Mouse (Mus musculus) small intestine, adult 2 months (tissue): ENCODE measurements around the gene Cda. TPM values are rescaled to one million over a fixed set of nuclear protein-coding genes. Genes with fewer than 3 reads are reported as not detected.

Source experiments
- H3K27ac ChIP-seq: fragments of 200-500 bp; 2 replicates; pipeline ENCODE4 v1.5.1; 2012; ENCODE audit warnings: low read depth, low read length, control low read depth, inconsistent platforms; ENCODE audit not compliant: insufficient read depth
- H3K27me3 ChIP-seq: fragments of 200-500 bp; 2 replicates; pipeline ENCODE4 v1.6.1; 2012; ENCODE audit warnings: mild to moderate bottlenecking, moderate library complexity, low read length, inconsistent platforms; ENCODE audit not compliant: control insufficient read depth, insufficient read depth
- H3K36me3 ChIP-seq: fragments of 200-500 bp; 2 replicates; pipeline ENCODE4 v1.6.1; 2012; ENCODE audit warnings: mild to moderate bottlenecking, low read length, control low read depth, inconsistent platforms; ENCODE audit not compliant: control insufficient read depth, insufficient read depth
- H3K4me1 ChIP-seq: fragments of 200-500 bp; 2 replicates; pipeline ENCODE4 v1.6.1; 2012; ENCODE audit warnings: low read length, inconsistent platforms, mixed read lengths; ENCODE audit not compliant: control insufficient read depth, insufficient read depth, insufficient read length
- H3K4me3 ChIP-seq: fragments of 200-500 bp; 2 replicates; pipeline ENCODE4 v1.5.1; 2012; ENCODE audit warnings: low read depth, mild to moderate bottlenecking, control low read depth, inconsistent platforms, low read length, moderate library complexity
- CTCF ChIP-seq: fragments of 200-500 bp; IDR thresholded peaks from 2 replicates; pipeline ENCODE4 v1.5.1; 2012; ENCODE audit warnings: low read depth, mild to moderate bottlenecking, control low read depth, inconsistent platforms, low read length, moderate library complexity, mixed read lengths; ENCODE audit not compliant: insufficient replicate concordance, insufficient read length; ENCODE audit errors: extremely low read depth
- POLR2A ChIP-seq: fragments of 200-500 bp; IDR thresholded peaks from 2 replicates; pipeline ENCODE4 v1.6.1; 2012; ENCODE audit warnings: low read depth, mild to moderate bottlenecking, control low read depth, inconsistent platforms, low read length, moderate library complexity
- WGBS: fragments of 180-500 bp; shearing (Covaris S2); methylation state at CpG from one replicate; pipeline ENCODE4 v1.1.7; 2018; 5-methylcytosine and 5-hydroxymethylcytosine counted together
- polyA plus RNA-seq: library from polyadenylated mRNA; depleted of rRNA; stranded (reverse); fragments of >200 nt; gene quantifications from 2 replicates; pipeline ENCODE4 v1.2.3, GENCODE M21; 2012; rRNA removed

The Cda gene
- 218 and 419 TPM in 2 replicates for polyA plus RNA-seq

GRCm38 (mm10) chr4:138367641-138368497 lies at the start of gene Cda:
Gene Cda (minus strand): TSS chr4:138367992.
- WGBS, result under 1% methylated on average over 34 of the region's 34 CpGs
- Histone ChIP-seq H3K4me1 (peaks cover 15% of the 10 kb centered on the region; the same call in 1 of the 2 replicates), H3K27ac (peak within 1 kb of the TSS; percentile 89), H3K4me3 (peak within 1 kb of the TSS; percentile 81), H3K36me3 (no peaks in the 10 kb centered on the region), H3K27me3 (no peaks in the 10 kb centered on the region)
- TF ChIP-seq CTCF (no peak), POLR2A (peak; percentile 53)

DNA sequence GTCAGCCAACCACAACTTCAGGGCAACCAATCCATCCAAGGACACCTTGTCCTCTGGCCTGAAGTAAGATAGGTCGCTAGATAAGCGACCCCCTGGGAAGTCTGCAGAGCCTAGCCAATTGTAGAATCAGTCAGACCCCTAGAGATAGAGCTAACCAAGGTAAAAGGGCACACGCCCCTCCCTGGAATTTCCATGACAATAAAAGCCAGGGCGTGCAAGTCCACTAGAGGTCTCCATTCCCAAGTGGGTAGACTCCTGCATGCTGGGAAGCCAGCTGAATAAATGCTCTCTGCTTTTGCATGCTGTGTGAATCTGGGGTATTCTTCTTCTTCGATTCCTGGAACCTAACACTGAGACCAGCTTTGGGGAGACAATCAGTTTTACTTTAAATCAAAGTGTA lies 48.6 kb upstream of the Cda start:
- no peak for TF ChIP-seq POLR2A
- no peak for TF ChIP-seq CTCF
- no peak overlapping the region for H3K27ac ChIP-seq
- no peaks in the 10 kb centered on the region for H3K27me3 ChIP-seq
- H3K36me3 ChIP-seq, result no peaks in the 10 kb centered on the region
- no peak overlapping the region for H3K4me3 ChIP-seq
- WGBS, result 83% methylated on average over 5 of the region's 5 CpGs
- peaks cover 4% of the 10 kb centered on the region; the same call in 1 of the 2 replicates for H3K4me1 ChIP-seq

GRCm38 (mm10) chr4:138415991-138416390 lies 48.2 kb upstream of the Cda start:
- 38% methylated on average over 3 of the region's 3 CpGs for WGBS
- no peak overlapping the region for H3K4me3 ChIP-seq
- TF ChIP-seq POLR2A (no peak), CTCF (no peak)

DNA sequence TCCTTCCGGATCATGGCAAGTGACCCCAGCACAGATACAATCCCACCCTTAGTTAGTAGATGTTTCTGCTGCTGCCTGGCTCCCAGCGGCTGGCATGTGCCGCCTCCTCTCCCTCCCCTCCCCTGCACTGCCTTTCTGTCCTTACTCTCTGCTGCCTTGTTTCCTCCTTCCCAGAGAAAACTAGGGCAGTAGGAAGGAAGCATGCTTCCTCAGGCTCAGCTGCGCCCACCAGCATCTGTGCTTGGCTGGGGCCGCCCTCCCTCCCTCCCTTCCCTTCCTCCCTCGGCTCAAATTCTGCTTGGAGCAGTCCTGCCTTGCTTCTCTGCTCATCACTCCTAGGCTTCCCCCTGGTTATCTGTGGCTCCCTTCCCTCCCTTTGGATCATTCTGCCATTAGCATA lies 46.9 kb upstream of the Cda start:
- H3K4me1 ChIP-seq, result peaks cover 4% of the 10 kb centered on the region; the same call in 1 of the 2 replicates
- no peak overlapping the region for H3K4me3 ChIP-seq
- 61% methylated on average over 6 of the region's 6 CpGs for WGBS
- no peaks in the 10 kb centered on the region for H3K27me3 ChIP-seq
- no peaks in the 10 kb centered on the region for H3K36me3 ChIP-seq
- TF ChIP-seq POLR2A (no peak), CTCF (no peak)
- H3K27ac ChIP-seq, result no peak overlapping the region

More at GRCm38 (mm10) chr4:138415991-138416390, 48.2 kb upstream of the Cda start:
- H3K27me3 ChIP-seq, result no peaks in the 10 kb centered on the region
- H3K4me1 ChIP-seq, result peaks cover 4% of the 10 kb centered on the region; the same call in 1 of the 2 replicates
- H3K36me3 ChIP-seq, result no peaks in the 10 kb centered on the region
- H3K27ac ChIP-seq, result no peak overlapping the region

DNA sequence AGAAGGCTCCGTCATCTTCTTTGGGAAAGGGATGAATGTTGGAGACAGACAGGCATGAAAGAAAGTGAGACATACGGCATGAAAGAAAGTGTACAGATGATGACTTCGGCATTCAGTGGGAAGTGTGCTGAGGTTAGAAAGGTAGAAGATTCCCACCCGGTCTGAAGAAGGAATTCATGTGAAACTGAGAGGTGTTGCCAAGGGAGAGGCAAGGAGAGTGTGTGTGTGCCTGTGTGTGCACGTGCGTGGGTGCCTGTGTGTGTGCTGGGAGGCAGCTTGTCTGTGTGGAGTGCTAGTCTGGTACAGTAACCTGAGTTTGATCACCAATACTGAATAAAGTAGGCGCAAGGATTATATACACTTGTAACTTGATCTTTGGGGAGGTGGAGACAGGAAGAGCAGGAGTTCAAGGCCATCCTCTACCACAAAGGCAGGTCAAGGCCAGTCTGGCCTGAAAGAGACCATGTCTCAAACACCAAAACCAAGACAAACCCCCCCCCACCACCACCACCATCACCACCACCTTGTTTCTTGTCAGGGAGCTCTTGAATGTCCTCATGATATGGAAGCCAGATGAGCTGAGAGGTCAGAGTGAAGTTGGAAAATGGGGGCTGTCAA lies 43.8 kb upstream of the Cda start:
- peaks cover 5% of the 10 kb centered on the region; the same call in 1 of the 2 replicates for H3K4me1 ChIP-seq
- TF ChIP-seq CTCF, result no peak
- TF ChIP-seq POLR2A, result no peak
- H3K27me3 ChIP-seq, result no peaks in the 10 kb centered on the region
- no peaks in the 10 kb centered on the region for H3K36me3 ChIP-seq
- H3K4me3 ChIP-seq, result no peak overlapping the region
- 41% methylated on average over 7 of the region's 7 CpGs for WGBS
- H3K27ac ChIP-seq, result no peak overlapping the region

DNA sequence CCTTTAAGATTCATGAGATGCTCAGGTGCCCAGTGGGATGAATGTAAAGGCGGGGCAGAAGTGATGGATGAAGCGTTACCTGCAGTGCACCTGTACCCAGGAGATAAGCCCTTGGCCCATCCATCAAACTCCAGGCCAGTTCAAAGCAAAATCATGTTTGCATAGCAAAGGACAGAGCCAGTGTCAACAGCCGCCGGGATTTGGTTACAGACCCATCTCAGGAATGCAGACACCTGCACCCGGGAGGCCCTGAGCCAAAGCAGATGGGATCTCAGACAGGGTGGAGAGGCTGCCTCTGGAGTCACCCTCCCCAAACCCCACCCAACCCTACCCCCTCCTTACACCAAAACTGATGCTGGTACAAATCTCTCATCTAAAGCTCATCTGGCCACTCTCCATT lies 43.2 kb upstream of the Cda start:
- TF ChIP-seq POLR2A (no peak), CTCF (no peak)

More for the DNA sequence above, 43.2 kb upstream of the Cda start:
- WGBS, result 13% methylated on average over 5 of the region's 5 CpGs
- Histone ChIP-seq H3K4me1 (peaks cover 5% of the 10 kb centered on the region; the same call in 1 of the 2 replicates), H3K36me3 (no peaks in the 10 kb centered on the region), H3K27me3 (no peaks in the 10 kb centered on the region), H3K27ac (no peak overlapping the region), H3K4me3 (no peak overlapping the region)
